Mouse (Mus musculus) midbrain, embryonic 16.5 days (tissue): Measurements from ENCODE around the gene Med29. TPM values are rescaled to one million over a fixed set of nuclear protein-coding genes. Genes with fewer than 3 reads are reported as not detected.
"Not testable (repeated sequence)": the region's sequence is repeated elsewhere in the genome, so short reads cannot be mapped to it uniquely, and the experiment has no call there.

Source experiments
- ATAC-seq: fragments of 200-750 bp; cut with Nextera tagmentation; 2 replicates; pipeline ENCODE4 v1.8.0; 2017; ENCODE audit warnings: moderate TSS enrichment
- H3K27ac ChIP-seq: fragments of 300-500 bp; sonication (generic); 2 replicates; pipeline ENCODE4 v1.5.1; 2014; ENCODE audit warnings: mild to moderate bottlenecking, low read length, mixed read lengths
- H3K27me3 ChIP-seq: fragments of 300-500 bp; sonication (generic); 2 replicates; pipeline ENCODE4 v1.6.1; 2014; ENCODE audit warnings: low read depth, low read length, mixed read lengths; ENCODE audit not compliant: control insufficient read depth, insufficient read depth
- H3K36me3 ChIP-seq: fragments of 300-500 bp; sonication (generic); 2 replicates; pipeline ENCODE4 v1.6.1; 2014; ENCODE audit warnings: mild to moderate bottlenecking, low read length, moderate library complexity, mixed read lengths; ENCODE audit not compliant: control insufficient read depth, insufficient read depth
- H3K4me1 ChIP-seq: fragments of 300-500 bp; sonication (generic); 2 replicates; pipeline ENCODE4 v1.6.1; 2014; ENCODE audit warnings: mild to moderate bottlenecking, low read length, mixed read lengths; ENCODE audit not compliant: control insufficient read depth, insufficient read depth
- H3K4me2 ChIP-seq: fragments of 300-500 bp; sonication (generic); 2 replicates; pipeline ENCODE4 v1.6.1; 2014; ENCODE audit warnings: mild to moderate bottlenecking, low read length, mixed read lengths
- H3K4me3 ChIP-seq: fragments of 300-500 bp; sonication (generic); 2 replicates; pipeline ENCODE4 v1.5.1; 2014; ENCODE audit warnings: low read depth, mild to moderate bottlenecking, low read length, moderate library complexity, mixed read lengths
- H3K9ac ChIP-seq: fragments of 300-500 bp; sonication (generic); 2 replicates; pipeline ENCODE4 v1.6.1; 2014; ENCODE audit warnings: low read depth, low read length, mixed read lengths
- H3K9me3 ChIP-seq: fragments of 300-500 bp; sonication (generic); replicated peaks from 2 replicates; pipeline ENCODE4 v1.6.1; 2014; ENCODE audit warnings: mild to moderate bottlenecking, low read length, mixed read lengths; ENCODE audit not compliant: control insufficient read depth, poor library complexity, severe bottlenecking
- WGBS: fragments of 180-500 bp; shearing (Covaris S2); extraction: QIAGEN DNeasy Blood & Tissue Kit; methylation state at CpG from one replicate; pipeline ENCODE4 v1.1.7; 2014; 5-methylcytosine and 5-hydroxymethylcytosine counted together
- polyA plus RNA-seq: library from polyadenylated mRNA; unstranded; fragments of >200 nt; fragmentation: Nextera tagmentation; extraction: Ambion mirVana; gene quantifications from 2 replicates; pipeline ENCODE4 v1.2.1, GENCODE M21; 2015

The Med29 gene
- polyA plus RNA-seq, 1 experiment from 2014 or later = 40.3 TPM

GRCm38 (mm10) chr7:28401942-28402341, 9.4 kb upstream of the Med29 start:
- WGBS = 88% methylated on average over 3 of the region's 3 CpGs
- H3K36me3 ChIP-seq = peaks cover 62% of the 10 kb centered on the region
- no peak overlapping the region for H3K27ac ChIP-seq
- no peak overlapping the region for H3K4me2 ChIP-seq
- no peaks in the 10 kb centered on the region for H3K4me1 ChIP-seq
- no peaks in the 10 kb centered on the region for H3K9me3 ChIP-seq
- H3K9ac ChIP-seq = no peak overlapping the region
- no peak overlapping the region for H3K4me3 ChIP-seq
- H3K27me3 ChIP-seq = no peaks in the 10 kb centered on the region
- no peak for ATAC-seq

GRCm38 (mm10) chr7:28401030-28401429, 8.5 kb upstream of the Med29 start:
- no peaks in the 10 kb centered on the region for H3K4me1 ChIP-seq
- WGBS = 91% methylated on average over 1 of the region's 1 CpGs

GRCm38 (mm10) chr7:28398696-28399340, 6.3 kb upstream of the Med29 start:
- no peaks in the 10 kb centered on the region for H3K9me3 ChIP-seq
- no peak for ATAC-seq
- peaks cover 3% of the 10 kb centered on the region; the same call in 1 of the 2 replicates for H3K4me1 ChIP-seq
- no peak overlapping the region for H3K4me3 ChIP-seq
- no peak overlapping the region for H3K9ac ChIP-seq
- no peaks in the 10 kb centered on the region for H3K27me3 ChIP-seq
- peaks cover 49% of the 10 kb centered on the region for H3K36me3 ChIP-seq
- no peak overlapping the region for H3K27ac ChIP-seq
- whole genome bisulfite sequencing = 92% methylated on average over 10 of the region's 10 CpGs
- no peak overlapping the region for H3K4me2 ChIP-seq

More at GRCm38 (mm10) chr7:28401030-28401429, 8.5 kb upstream of the Med29 start:
- Histone ChIP-seq H3K9me3 (no peaks in the 10 kb centered on the region), H3K27ac (no peak overlapping the region), H3K4me3 (no peak overlapping the region), H3K9ac (no peak overlapping the region), H3K4me2 (no peak overlapping the region), H3K27me3 (no peaks in the 10 kb centered on the region), H3K36me3 (peaks cover 59% of the 10 kb centered on the region)
- no peak for ATAC-seq

- no peak overlapping the region for H3K4me3 ChIP-seq
- H3K9ac ChIP-seq = no peak overlapping the region
- no peak for ATAC-seq
- no peaks in the 10 kb centered on the region for H3K27me3 ChIP-seq
- H3K4me2 ChIP-seq = no peak overlapping the region
- WGBS = 62% methylated on average over 3 of the region's 3 CpGs
- no peaks in the 10 kb centered on the region for H3K9me3 ChIP-seq
- no peak overlapping the region for H3K27ac ChIP-seq
- peaks cover 8% of the 10 kb centered on the region for H3K4me1 ChIP-seq
- H3K36me3 ChIP-seq = peaks cover 41% of the 10 kb centered on the region
Observed at GRCm38 (mm10) chr7:28398000-28398399, 5.5 kb upstream of the Med29 start.

- H3K9me3 ChIP-seq = no peaks in the 10 kb centered on the region
- peaks cover 27% of the 10 kb centered on the region for H3K36me3 ChIP-seq
- no peak overlapping the region for H3K4me2 ChIP-seq
- 99% methylated on average over 4 of the region's 4 CpGs for WGBS
- no peaks in the 10 kb centered on the region for H3K27me3 ChIP-seq
- H3K9ac ChIP-seq = no peak overlapping the region
- H3K4me3 ChIP-seq = no peak overlapping the region
- H3K4me1 ChIP-seq = peaks cover 15% of the 10 kb centered on the region
- H3K27ac ChIP-seq = no peak overlapping the region
- no peak for ATAC-seq
Observed at GRCm38 (mm10) chr7:28395425-28395824, 2.9 kb upstream of the Med29 start.

- peak overlapping the region; percentile 97 for H3K4me3 ChIP-seq
- 8% methylated on average over 22 of the region's 22 CpGs for WGBS
- H3K4me2 ChIP-seq = peak overlapping the region; percentile 97
- H3K9me3 ChIP-seq = no peaks in the 10 kb centered on the region
- H3K9ac ChIP-seq = peak overlapping the region; percentile 88
- no peaks in the 10 kb centered on the region for H3K27me3 ChIP-seq
- peaks cover 24% of the 10 kb centered on the region for H3K36me3 ChIP-seq
- H3K4me1 ChIP-seq = peaks cover 15% of the 10 kb centered on the region
- peak overlapping the region; percentile 81 for H3K27ac ChIP-seq
- ATAC-seq = no peak
Observed at GRCm38 (mm10) chr7:28393272-28393951, 904 bp upstream of the Med29 start.

- Histone ChIP-seq H3K9me3 (no peaks in the 10 kb centered on the region), H3K27ac (no peak overlapping the region), H3K36me3 (peaks cover 19% of the 10 kb centered on the region), H3K27me3 (no peaks in the 10 kb centered on the region), H3K4me3 (no peak overlapping the region), H3K4me2 (no peak overlapping the region), H3K4me1 (peaks cover 15% of the 10 kb centered on the region), H3K9ac (no peak overlapping the region)
- WGBS = 98% methylated on average over 3 of the region's 3 CpGs
- ATAC-seq = no peak
Observed at GRCm38 (mm10) chr7:28390331-28390730, 2.2 kb downstream of the Med29 start.

- 90% methylated on average over 7 of the region's 7 CpGs for WGBS
- H3K4me3 ChIP-seq, ATAC-seq, H3K27me3 ChIP-seq, H3K9me3 ChIP-seq, H3K27ac ChIP-seq, H3K4me2 ChIP-seq, H3K9ac ChIP-seq, H3K4me1 ChIP-seq: not testable (repeated sequence)
- H3K36me3 ChIP-seq = peaks cover 17% of the 10 kb centered on the region
Observed at GRCm38 (mm10) chr7:28387384-28387783, 5.1 kb downstream of the Med29 start.

GRCm38 (mm10) chr7:28386877-28387276, 5.6 kb downstream of the Med29 start:
- H3K9ac ChIP-seq, H3K4me1 ChIP-seq, H3K27ac ChIP-seq, H3K4me2 ChIP-seq, H3K27me3 ChIP-seq, ATAC-seq, H3K4me3 ChIP-seq, H3K9me3 ChIP-seq: not testable (repeated sequence)
- peaks cover 17% of the 10 kb centered on the region for H3K36me3 ChIP-seq
- WGBS = 84% methylated on average over 6 of the region's 6 CpGs
